Mouse (Mus musculus) CH12.LX (cell line): ENCODE results near the gene Id2.
A peak's percentile ranks its signal among the peaks of the same experiment; 100 is the strongest.

Experiments
- CTCF ChIP-seq, 2 experiments: IDR thresholded peaks in 1 of 2; conservative IDR thresholded peaks in 1 of 2; 2 replicates each; pipeline ENCODE4 v1.5.1; 2011 to 2012; ENCODE audit warnings: low read depth in 2 of 2, low read length in 2 of 2, improper control_type of control experiment in 1 of 2, inconsistent platforms in 1 of 2, mild to moderate bottlenecking in 1 of 2, moderate library complexity in 1 of 2
- EP300 ChIP-seq: IDR thresholded peaks from 2 replicates; pipeline ENCODE4 v1.6.1; 2011; ENCODE audit warnings: low read length, improper control_type of control experiment
- ETS1 ChIP-seq: conservative IDR thresholded peaks from 2 replicates; pipeline ENCODE4 v1.6.1; 2012; ENCODE audit warnings: low read depth, mild to moderate bottlenecking, inconsistent platforms, low read length, improper control_type of control experiment, moderate library complexity
- MEF2A ChIP-seq: IDR thresholded peaks from 2 replicates; pipeline ENCODE4 v1.6.1; 2014; ENCODE audit warnings: low read depth, mild to moderate bottlenecking, inconsistent platforms, low read length, improper control_type of control experiment, borderline replicate concordance
- MXI1 ChIP-seq: IDR thresholded peaks from 2 replicates; pipeline ENCODE4 v1.6.1; 2011; ENCODE audit warnings: mild to moderate bottlenecking, low read depth, low read length, improper control_type of control experiment
- MYC ChIP-seq: IDR thresholded peaks from 2 replicates; pipeline ENCODE4 v1.6.1; 2011; ENCODE audit warnings: low read depth, mild to moderate bottlenecking, improper control_type of control experiment, low read length
- NELFE ChIP-seq: IDR thresholded peaks from 2 replicates; pipeline ENCODE4 v1.6.1; 2011; ENCODE audit warnings: low read depth, low read length, improper control_type of control experiment
- POLR2A ChIP-seq: IDR thresholded peaks from 2 replicates; pipeline ENCODE4 v1.6.1; 2011; ENCODE audit warnings: low read depth, mild to moderate bottlenecking, improper control_type of control experiment, low read length
- POLR2AphosphoS2 ChIP-seq: IDR thresholded peaks from 2 replicates; pipeline ENCODE4 v1.6.1; 2011; ENCODE audit warnings: low read depth, low read length, improper control_type of control experiment
- TCF12 ChIP-seq: IDR thresholded peaks from 2 replicates; pipeline ENCODE4 v1.6.1; 2014; ENCODE audit warnings: low read depth, mild to moderate bottlenecking, inconsistent platforms, low read length, improper control_type of control experiment
- USF1 ChIP-seq: IDR thresholded peaks from 2 replicates; pipeline ENCODE4 v1.6.1; 2014; ENCODE audit warnings: low read depth, mild to moderate bottlenecking, inconsistent platforms, low read length, improper control_type of control experiment
- USF2 ChIP-seq: conservative IDR thresholded peaks from 2 replicates; pipeline ENCODE4 v1.6.1; 2011; ENCODE audit warnings: low read depth, low read length, improper control_type of control experiment
- ZNF384 ChIP-seq: IDR thresholded peaks from 2 replicates; pipeline ENCODE4 v1.6.1; 2012; ENCODE audit warnings: low read depth, low read length, improper control_type of control experiment, inconsistent platforms

DNA sequence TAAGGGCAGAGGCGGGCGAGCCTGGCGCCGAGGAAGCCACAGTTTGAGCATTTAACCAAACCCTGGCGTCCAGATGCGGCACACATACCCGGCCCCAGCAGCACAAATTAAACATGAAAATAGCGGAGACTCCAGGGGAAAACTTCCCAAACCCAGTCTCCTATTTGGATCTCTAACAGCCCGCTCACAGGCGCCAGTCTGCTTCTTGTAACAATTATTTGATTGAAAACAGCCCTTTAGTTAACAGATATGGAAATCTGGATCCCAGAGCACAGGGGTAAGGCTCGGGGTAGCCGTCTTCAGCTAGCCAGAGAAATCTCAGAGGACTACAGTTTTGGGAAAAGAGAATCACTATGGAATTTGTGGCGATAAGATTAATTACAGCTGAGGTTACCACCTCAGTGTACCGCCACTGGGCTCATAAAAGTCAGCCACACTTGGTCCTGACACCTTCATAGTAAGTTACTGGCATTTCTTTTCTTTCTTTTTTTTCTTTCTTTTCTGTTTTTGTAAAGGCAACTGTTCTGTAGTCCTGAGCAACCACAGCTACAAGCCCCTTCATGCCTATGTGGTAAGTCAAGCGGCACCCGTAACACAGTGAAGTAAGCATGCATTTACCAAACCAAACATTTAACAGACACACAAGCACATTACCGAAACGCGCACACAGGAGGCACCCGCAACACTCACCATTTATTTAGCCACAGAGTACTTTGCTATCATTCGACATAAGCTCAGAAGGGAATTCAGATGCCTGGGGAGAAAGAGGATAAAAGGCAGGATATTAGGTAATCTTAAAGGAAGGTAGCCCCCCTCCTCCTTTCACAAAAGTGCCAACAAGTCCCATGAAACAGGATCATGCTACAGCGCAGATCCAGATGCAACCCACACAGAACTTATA lies 2.1 kb downstream of the Id2 start:
- TF ChIP-seq MYC (no peak), POLR2AphosphoS2 (no peak), USF1 (no peak), MXI1 (no peak; the same call in 1 of the 2 replicates), CTCF (conservative IDR thresholded peaks at IDR 0.05 in 1 of 2, IDR thresholded peaks at IDR 0.05 in 1 of 2; ENCODE audit: low read depth in 2 of 2, low read length in 2 of 2) (no peak; a peak in 1 of 4 replicates), POLR2A (no peak), EP300 (no peak), USF2 (no peak), ZNF384 (0 out of 2 replicates have a peak, but pooled peaks have one; percentile 37), MEF2A (no peak), ETS1 (no peak), NELFE (no peak), TCF12 (no peak)
